Mouse (Mus musculus): ENCODE data around the gene Zfx. TPM values are rescaled to one million over a fixed set of nuclear protein-coding genes. Genes with fewer than 3 reads are reported as not detected.

Gene Zfx
- 46.7 TPM for polyA plus RNA-seq (2017; shearing (Covaris generic))

GRCm38 (mm10) chrX:94123059-94123839, at the start of gene Zfx:
Gene Zfx, minus strand, starts transcription at chrX:94123702.

Other genes with a start within 250 kb of the Zfx start
- not detected for gene AU015836, start 155.0 kb downstream of the Zfx start, polyA plus RNA-seq (2017; shearing (Covaris generic))
- gene Eif2s3x, start 89.2 kb upstream of the Zfx start, polyA plus RNA-seq (2017; shearing (Covaris generic)): 53.7 TPM
- 8.4 TPM for gene Klhl15, start 110.9 kb upstream of the Zfx start, polyA plus RNA-seq (2017; shearing (Covaris generic))
- gene Fam90a1b, start 243.1 kb upstream of the Zfx start, polyA plus RNA-seq (2017; shearing (Covaris generic)): not detected
- 20.3 TPM for gene Apoo, start 243.4 kb upstream of the Zfx start, polyA plus RNA-seq (2017; shearing (Covaris generic))

Measured in activated CD4-positive, CD25-positive, alpha-beta regulatory T cell, adult 9 weeks (primary cell).